Mouse (Mus musculus): Measurements from ENCODE around the gene Olfr1033. TPM values are rescaled to one million over a fixed set of nuclear protein-coding genes. Genes with fewer than 3 reads are reported as not detected.
"Not testable (repeated sequence)": the region's sequence is repeated elsewhere in the genome, so short reads cannot be mapped to it uniquely, and the experiment has no call there.

The Olfr1033 gene
- polyA plus RNA-seq, 1 experiment from 2014 or later = not detected

DNA sequence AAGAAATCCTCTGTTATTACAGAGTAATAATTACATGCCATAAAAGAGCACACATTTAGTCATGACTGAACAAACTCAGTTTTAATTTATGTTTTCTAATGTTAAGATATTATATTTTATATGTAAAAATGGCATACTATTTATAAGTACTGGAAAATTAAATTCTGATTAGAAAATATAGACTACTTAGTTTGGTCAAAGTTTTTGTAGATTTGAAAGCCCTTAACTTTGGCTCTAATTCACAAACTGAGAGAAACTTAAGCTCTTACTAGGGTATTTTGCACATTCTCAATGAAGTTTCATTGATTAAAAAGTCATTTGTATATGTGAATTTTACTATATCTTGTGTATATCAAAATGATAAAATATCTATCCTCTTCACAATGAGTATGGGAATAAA lies 53.3 kb downstream of the Olfr1033 start, which contains the start of gene Olfr1036:
Gene Olfr1036 (plus strand): TSS at position 301 of the 400 bp plus-strand sequence.
- not testable (repeated sequence) for H3K27ac ChIP-seq (ENCODE audit: low read length)

GRCm38 (mm10) chr2:86080478-86080877 lies 60.0 kb downstream of the Olfr1033 start:
- not testable (repeated sequence) for H3K4me2 ChIP-seq (ENCODE audit: low read length); H3K27ac ChIP-seq (ENCODE audit: low read length); H3K9ac ChIP-seq (replicated peaks; ENCODE audit: low read depth, low read length); H3K4me3 ChIP-seq (replicated peaks; ENCODE audit: low read length); H3K9me3 ChIP-seq (ENCODE audit: control insufficient read depth, low read length); H3K27me3 ChIP-seq (replicated peaks; ENCODE audit: control insufficient read depth, insufficient read depth, low read length); H3K36me3 ChIP-seq (ENCODE audit: control insufficient read depth, insufficient read depth); H3K4me1 ChIP-seq (replicated peaks; ENCODE audit: control insufficient read depth, insufficient read depth, low read length); ATAC-seq
- 96% methylated on average over 1 of the region's 1 CpGs for WGBS

More for the DNA sequence above, 53.3 kb downstream of the Olfr1033 start, which contains the start of gene Olfr1036:
- not testable (repeated sequence) for H3K4me1 ChIP-seq (replicated peaks; ENCODE audit: control insufficient read depth, insufficient read depth, low read length); H3K4me3 ChIP-seq (replicated peaks; ENCODE audit: low read length); H3K27me3 ChIP-seq (replicated peaks; ENCODE audit: control insufficient read depth, insufficient read depth, low read length); H3K36me3 ChIP-seq (ENCODE audit: control insufficient read depth, insufficient read depth); ATAC-seq; H3K9me3 ChIP-seq (ENCODE audit: control insufficient read depth, low read length); H3K4me2 ChIP-seq (ENCODE audit: low read length); H3K9ac ChIP-seq (replicated peaks; ENCODE audit: low read depth, low read length)

- Histone ChIP-seq H3K9me3 (ENCODE audit: control insufficient read depth, low read length) (no peaks in the 10 kb centered on the region), H3K4me2 (ENCODE audit: low read length) (no peak within 1 kb of the TSS), H3K27ac (ENCODE audit: low read length) (no peak within 1 kb of the TSS), H3K4me1 (replicated peaks; ENCODE audit: control insufficient read depth, insufficient read depth, low read length) (no peaks in the 10 kb centered on the region), H3K4me3 (replicated peaks; ENCODE audit: low read length) (no peak within 1 kb of the TSS), H3K36me3 (ENCODE audit: control insufficient read depth, insufficient read depth) (no peaks in the 10 kb centered on the region), H3K27me3 (replicated peaks; ENCODE audit: control insufficient read depth, insufficient read depth, low read length) (no peaks in the 10 kb centered on the region), H3K9ac (replicated peaks; ENCODE audit: low read depth, low read length) (no peak within 1 kb of the TSS)
- no peak for ATAC-seq
- 90% methylated on average over 2 of the region's 2 CpGs for WGBS
Observed at GRCm38 (mm10) chr2:86087285-86087684, 66.9 kb downstream of the Olfr1033 start, which contains the start of gene Olfr1037. Gene Olfr1037 (minus strand): TSS chr2:86087385.

Other genes with a start within 250 kb of the Olfr1033 start
- not detected in 2 replicates for gene Olfr1014, start 247.9 kb upstream of the Olfr1033 start, polyA plus RNA-seq (2015; fragmentation: Nextera tagmentation; extraction: Ambion mirVana)
- not detected in 2 replicates for gene Olfr1015, start 238.6 kb upstream of the Olfr1033 start, polyA plus RNA-seq (2015; fragmentation: Nextera tagmentation; extraction: Ambion mirVana)
- not detected in 2 replicates for gene Olfr1016, start 218.1 kb upstream of the Olfr1033 start, polyA plus RNA-seq (2015; fragmentation: Nextera tagmentation; extraction: Ambion mirVana)
- gene Olfr1018, start 202.2 kb upstream of the Olfr1033 start, polyA plus RNA-seq (2015; fragmentation: Nextera tagmentation; extraction: Ambion mirVana) = not detected in 2 replicates
- gene Olfr1019, start 175.2 kb upstream of the Olfr1033 start, polyA plus RNA-seq (2015; fragmentation: Nextera tagmentation; extraction: Ambion mirVana) = not detected in 2 replicates
- not detected in 2 replicates for gene Olfr1020, start 173.6 kb upstream of the Olfr1033 start, polyA plus RNA-seq (2015; fragmentation: Nextera tagmentation; extraction: Ambion mirVana)
- not detected in 2 replicates for gene Olfr1022, start 152.0 kb upstream of the Olfr1033 start, polyA plus RNA-seq (2015; fragmentation: Nextera tagmentation; extraction: Ambion mirVana)
- gene Olfr1023, start 135.0 kb upstream of the Olfr1033 start, polyA plus RNA-seq (2015; fragmentation: Nextera tagmentation; extraction: Ambion mirVana) = not detected in 2 replicates
- not detected in 2 replicates for gene Olfr1024, start 115.6 kb upstream of the Olfr1033 start, polyA plus RNA-seq (2015; fragmentation: Nextera tagmentation; extraction: Ambion mirVana)
- not detected in 2 replicates for gene Olfr1025-ps1, start 105.4 kb upstream of the Olfr1033 start, polyA plus RNA-seq (2015; fragmentation: Nextera tagmentation; extraction: Ambion mirVana)
- not detected in 2 replicates for gene Olfr1026, start 99.1 kb upstream of the Olfr1033 start, polyA plus RNA-seq (2015; fragmentation: Nextera tagmentation; extraction: Ambion mirVana)
- not detected in 2 replicates for gene Olfr1028, start 70.2 kb upstream of the Olfr1033 start, polyA plus RNA-seq (2015; fragmentation: Nextera tagmentation; extraction: Ambion mirVana)
- gene Olfr1029, start 46.7 kb upstream of the Olfr1033 start, polyA plus RNA-seq (2015; fragmentation: Nextera tagmentation; extraction: Ambion mirVana) = not detected in 2 replicates
- gene Olfr1030, start 41.4 kb upstream of the Olfr1033 start, polyA plus RNA-seq (2015; fragmentation: Nextera tagmentation; extraction: Ambion mirVana) = not detected in 2 replicates
- gene Olfr1031, start 30.3 kb upstream of the Olfr1033 start, polyA plus RNA-seq (2015; fragmentation: Nextera tagmentation; extraction: Ambion mirVana) = not detected in 2 replicates
- gene Olfr1032, start 15.1 kb upstream of the Olfr1033 start, polyA plus RNA-seq (2015; fragmentation: Nextera tagmentation; extraction: Ambion mirVana) = not detected in 2 replicates
- gene Olfr1034, start 25.2 kb downstream of the Olfr1033 start, polyA plus RNA-seq (2015; fragmentation: Nextera tagmentation; extraction: Ambion mirVana) = not detected in 2 replicates
- gene Olfr1036, start 53.4 kb downstream of the Olfr1033 start, polyA plus RNA-seq (2015; fragmentation: Nextera tagmentation; extraction: Ambion mirVana) = not detected in 2 replicates
- gene Olfr1037, start 66.8 kb downstream of the Olfr1033 start, polyA plus RNA-seq (2015; fragmentation: Nextera tagmentation; extraction: Ambion mirVana) = not detected in 2 replicates
- gene Olfr1039, start 115.3 kb downstream of the Olfr1033 start, polyA plus RNA-seq (2015; fragmentation: Nextera tagmentation; extraction: Ambion mirVana) = not detected in 2 replicates
- gene Olfr1040, start 126.1 kb downstream of the Olfr1033 start, polyA plus RNA-seq (2015; fragmentation: Nextera tagmentation; extraction: Ambion mirVana) = not detected in 2 replicates
- gene Olfr1042, start 141.2 kb downstream of the Olfr1033 start, polyA plus RNA-seq (2015; fragmentation: Nextera tagmentation; extraction: Ambion mirVana) = not detected in 2 replicates
- gene Olfr1043, start 146.9 kb downstream of the Olfr1033 start, polyA plus RNA-seq (2015; fragmentation: Nextera tagmentation; extraction: Ambion mirVana) = not detected in 2 replicates
- not detected in 2 replicates for gene Olfr1044, start 157.2 kb downstream of the Olfr1033 start, polyA plus RNA-seq (2015; fragmentation: Nextera tagmentation; extraction: Ambion mirVana)
- gene Olfr52, start 165.1 kb downstream of the Olfr1033 start, polyA plus RNA-seq (2015; fragmentation: Nextera tagmentation; extraction: Ambion mirVana) = not detected in 2 replicates
- not detected in 2 replicates for gene Olfr1045, start 182.4 kb downstream of the Olfr1033 start, polyA plus RNA-seq (2015; fragmentation: Nextera tagmentation; extraction: Ambion mirVana)
- not detected in 2 replicates for gene Olfr1046, start 198.7 kb downstream of the Olfr1033 start, polyA plus RNA-seq (2015; fragmentation: Nextera tagmentation; extraction: Ambion mirVana)
- not detected in 2 replicates for gene Olfr1047, start 210.8 kb downstream of the Olfr1033 start, polyA plus RNA-seq (2015; fragmentation: Nextera tagmentation; extraction: Ambion mirVana)
- gene Olfr1048, start 219.7 kb downstream of the Olfr1033 start, polyA plus RNA-seq (2015; fragmentation: Nextera tagmentation; extraction: Ambion mirVana) = not detected in 2 replicates
- not detected in 2 replicates for gene Olfr1049, start 237.7 kb downstream of the Olfr1033 start, polyA plus RNA-seq (2015; fragmentation: Nextera tagmentation; extraction: Ambion mirVana)